In the genomic region with DNA sequence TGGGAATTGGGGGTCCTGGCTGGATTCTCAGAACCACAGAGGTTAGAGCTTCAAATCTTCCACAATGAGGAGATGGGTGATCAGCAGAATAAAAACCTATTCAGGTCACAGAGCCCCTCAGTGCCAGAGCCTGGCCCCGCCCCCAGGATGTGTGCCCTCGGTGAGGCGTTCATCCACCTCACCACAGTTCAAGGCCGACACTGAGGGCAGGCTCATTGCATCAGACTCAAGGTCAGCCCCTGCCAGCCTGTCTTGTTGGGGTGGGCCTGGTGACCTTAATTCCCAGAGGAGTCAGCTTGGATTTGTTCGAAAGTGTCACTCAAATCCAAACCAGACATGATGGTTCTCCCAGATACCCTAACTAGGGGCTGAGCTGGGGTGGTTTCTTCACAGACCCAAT, we compare ENCODE assay signal across 8 mouse cellular contexts.
"Had no signal": no experiment of that assay in that cellular context is flagged by ENCODE, and none has a peak within 500 bp of the region (broad histone marks: within the 10 kb centered on the region; RNA-seq: fewer than 3 reads in every experiment).

No protein-coding gene starts in this region.

- DNase-seq: kidney, postnatal 25 days; layer of hippocampus, postnatal 36 days; liver, embryonic 13.5 days; lung, adult 2 months; right cerebral cortex, adult 18-20 months; right cerebral cortex, postnatal 14 days; spleen, adult 18-20 months; thymus, postnatal 25 days had no signal
